Mouse (Mus musculus) limb, embryonic 11.5 days (tissue): ENCODE measurements around the gene Nrn1l. TPM values are rescaled to one million over a fixed set of nuclear protein-coding genes. Genes with fewer than 3 reads are reported as not detected.
A peak's percentile ranks its signal among the peaks of the same experiment; 100 is the strongest.

Experiments used
- ATAC-seq: fragments of 200-750 bp; cut with Nextera tagmentation; 2 replicates; pipeline ENCODE4 v1.8.0; 2017; ENCODE audit warnings: low read depth; ENCODE audit not compliant: insufficient number of reproducible peaks, low FRiP score, low TSS enrichment
- DNase-seq: peaks from one replicate; pipeline ENCODE4 v3.0.0-alpha.2; 2015; ENCODE audit warnings: low spot score
- H3K27ac ChIP-seq: fragments of 300-500 bp; sonication (generic); replicated peaks from 2 replicates; pipeline ENCODE4 v1.5.1; 2014; ENCODE audit warnings: low read depth, mild to moderate bottlenecking, low read length
- H3K27me3 ChIP-seq: fragments of 300-500 bp; sonication (generic); 2 replicates; pipeline ENCODE4 v1.6.1; 2014; ENCODE audit warnings: mild to moderate bottlenecking, low read length, mixed read lengths; ENCODE audit not compliant: control insufficient read depth, insufficient read depth
- H3K36me3 ChIP-seq: fragments of 300-500 bp; sonication (generic); 2 replicates; pipeline ENCODE4 v1.6.1; 2014; ENCODE audit warnings: mild to moderate bottlenecking, low read length, moderate library complexity, mixed read lengths; ENCODE audit not compliant: control insufficient read depth, insufficient read depth
- H3K4me1 ChIP-seq: fragments of 300-500 bp; sonication (generic); 2 replicates; pipeline ENCODE4 v1.6.1; 2014; ENCODE audit warnings: low read length, mixed read lengths; ENCODE audit not compliant: control insufficient read depth, insufficient read depth
- H3K4me2 ChIP-seq: fragments of 300-500 bp; sonication (generic); 2 replicates; pipeline ENCODE4 v1.6.1; 2014; ENCODE audit warnings: low read depth, mild to moderate bottlenecking, moderate library complexity; ENCODE audit not compliant: severe bottlenecking
- H3K4me3 ChIP-seq: fragments of 300-500 bp; sonication (generic); 2 replicates; pipeline ENCODE4 v1.5.1; 2014; ENCODE audit warnings: low read depth, low read length
- H3K9ac ChIP-seq: fragments of 300-500 bp; sonication (generic); 2 replicates; pipeline ENCODE4 v1.6.1; 2014; ENCODE audit warnings: mild to moderate bottlenecking, low read length
- H3K9me3 ChIP-seq: fragments of 300-500 bp; sonication (generic); 2 replicates; pipeline ENCODE4 v1.6.1; 2016; ENCODE audit warnings: low read length; ENCODE audit not compliant: control insufficient read depth
- WGBS: fragments of 180-500 bp; shearing (Covaris S2); extraction: QIAGEN DNeasy Blood & Tissue Kit; methylation state at CpG from one replicate; pipeline ENCODE4 v1.1.7; 2014; 5-methylcytosine and 5-hydroxymethylcytosine counted together
- polyA plus RNA-seq: library from polyadenylated mRNA; unstranded; fragments of >200 nt; fragmentation: Nextera tagmentation; extraction: Ambion mirVana; gene quantifications from 2 replicates; pipeline ENCODE4 v1.2.1, GENCODE M21; 2014

Gene Nrn1l
- polyA plus RNA-seq, 1 experiment from 2014 or later = 0.43 TPM

DNA sequence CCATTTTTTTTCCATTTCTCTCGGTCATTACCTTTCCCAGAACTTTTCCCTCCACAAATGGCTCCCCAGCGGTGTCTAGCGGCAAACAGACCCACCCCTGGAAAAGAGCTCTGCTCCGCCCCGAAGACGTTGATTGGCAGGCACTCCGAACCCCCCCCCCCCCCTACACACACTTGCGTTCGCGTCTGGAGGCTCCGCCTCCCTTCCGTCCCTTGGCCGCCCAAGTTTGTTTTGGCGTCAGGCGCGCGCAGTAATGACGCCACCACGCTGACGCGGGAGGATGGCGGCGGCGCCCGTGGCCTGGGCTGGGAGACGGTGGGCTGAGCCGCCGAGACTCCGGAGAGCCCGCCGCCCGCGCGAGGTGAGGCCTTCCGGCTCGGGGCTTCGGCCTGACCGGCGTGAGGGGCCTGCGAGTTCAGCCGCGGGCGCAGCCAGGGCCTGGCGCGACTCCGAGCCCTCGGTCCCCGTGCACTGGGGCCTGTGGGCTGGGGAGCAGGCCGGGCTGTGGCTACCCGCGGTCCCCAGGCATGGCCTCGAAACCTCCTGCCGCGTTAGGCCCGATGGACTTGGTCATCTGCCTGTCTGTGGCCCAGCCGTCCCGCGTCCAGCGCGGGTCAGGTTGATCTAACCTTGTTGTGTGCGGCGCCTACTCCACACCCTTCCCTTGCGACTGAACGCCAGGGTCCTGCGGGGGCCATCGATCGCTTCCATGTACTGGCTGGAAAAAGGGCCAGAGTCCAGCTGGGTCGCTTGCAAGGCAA lies 7.0 kb downstream of the Nrn1l start, which contains the start of gene Pskh1:
Gene Pskh1, plus strand, starts transcription at position 262 of the 761 bp plus-strand sequence.
- peak within 1 kb of the TSS; percentile 89 for H3K4me2 ChIP-seq
- H3K9ac ChIP-seq = peak within 1 kb of the TSS; percentile 98
- H3K9me3 ChIP-seq = no peaks in the 10 kb centered on the region
- H3K27me3 ChIP-seq = no peaks in the 10 kb centered on the region
- peak; percentile 94 for ATAC-seq
- peak; percentile 95 for DNase-seq
- no peaks in the 10 kb centered on the region for H3K36me3 ChIP-seq
- 0 out of 2 replicates have a peak, but pooled peaks cover 6% of the 10 kb centered on the region for H3K4me1 ChIP-seq
- WGBS = under 1% methylated on average over 68 of the region's 68 CpGs
- H3K27ac ChIP-seq = peak within 1 kb of the TSS; percentile 70; the same call in 1 of the 2 replicates
- H3K4me3 ChIP-seq = peak within 1 kb of the TSS; percentile 94

DNA sequence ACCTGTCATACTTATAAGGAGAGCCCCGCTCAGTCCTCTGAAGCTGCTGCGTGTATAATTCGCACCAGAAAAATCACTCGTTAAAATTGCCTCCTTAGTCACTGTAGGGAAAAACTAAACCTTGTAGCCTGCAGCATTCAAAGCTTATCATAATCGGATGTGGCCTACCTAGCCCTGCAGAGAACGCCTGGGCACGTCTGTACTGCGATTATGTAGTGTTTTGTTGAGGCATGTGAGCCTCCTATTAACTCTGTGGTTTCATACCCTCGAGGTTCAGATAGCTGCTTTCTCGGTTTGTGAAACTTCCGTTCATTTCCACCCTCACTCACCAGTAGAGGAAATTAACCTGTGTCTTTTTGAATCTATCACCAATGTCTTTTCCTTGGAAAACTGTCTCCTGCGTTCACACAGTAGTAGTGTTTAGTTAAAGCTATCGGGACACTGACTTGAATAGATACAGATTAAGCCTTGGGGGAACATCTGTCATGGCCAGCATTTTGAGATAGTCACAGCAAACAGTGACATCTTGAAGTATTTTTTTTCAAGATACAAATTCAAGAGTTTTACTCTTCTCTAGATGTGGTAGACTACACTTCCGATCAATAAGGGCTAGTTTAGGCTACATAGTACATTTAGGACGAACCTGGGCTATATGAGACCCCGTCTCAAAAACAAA lies 7.7 kb downstream of the Nrn1l start:
- no peak for DNase-seq
- H3K27ac ChIP-seq = peak overlapping the region; percentile 70; the same call in 1 of the 2 replicates
- WGBS = 42% methylated on average over 16 of the region's 16 CpGs
- 0 out of 2 replicates have a peak, but pooled peaks cover 6% of the 10 kb centered on the region for H3K4me1 ChIP-seq
- no peaks in the 10 kb centered on the region for H3K36me3 ChIP-seq
- ATAC-seq = no peak
- H3K27me3 ChIP-seq = no peaks in the 10 kb centered on the region
- peak overlapping the region; percentile 98 for H3K9ac ChIP-seq
- H3K4me2 ChIP-seq = peak overlapping the region; percentile 89
- peak overlapping the region; percentile 94 for H3K4me3 ChIP-seq
- no peaks in the 10 kb centered on the region for H3K9me3 ChIP-seq

DNA sequence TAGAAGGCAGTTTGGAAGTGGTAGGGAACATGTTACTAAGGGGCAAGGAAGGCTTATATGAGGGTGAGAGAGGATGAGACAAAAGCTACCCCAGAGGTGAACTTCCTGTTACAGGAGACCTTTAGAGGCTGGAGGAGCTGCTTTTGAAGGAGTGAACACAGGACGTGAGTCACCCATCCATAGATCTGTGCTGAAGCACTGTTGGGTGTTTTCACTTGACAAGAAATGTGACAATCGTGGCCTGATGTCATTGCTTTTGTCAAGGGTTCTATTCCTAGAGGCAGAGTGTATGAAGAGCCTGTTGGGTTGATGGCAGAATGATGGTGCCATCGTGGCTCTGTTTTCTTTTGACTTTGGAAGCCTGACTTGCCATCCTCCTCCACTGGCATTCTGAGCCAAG lies 26.0 kb downstream of the Nrn1l start:
- ATAC-seq = no peak
- Histone ChIP-seq H3K9ac (no peak overlapping the region), H3K9me3 (no peaks in the 10 kb centered on the region), H3K4me1 (no peaks in the 10 kb centered on the region), H3K36me3 (peaks cover 3% of the 10 kb centered on the region; the same call in 1 of the 2 replicates), H3K4me2 (no peak overlapping the region), H3K27me3 (no peaks in the 10 kb centered on the region), H3K27ac (no peak overlapping the region), H3K4me3 (no peak overlapping the region)
- DNase-seq = no peak
- 95% methylated on average over 3 of the region's 3 CpGs for WGBS

DNA sequence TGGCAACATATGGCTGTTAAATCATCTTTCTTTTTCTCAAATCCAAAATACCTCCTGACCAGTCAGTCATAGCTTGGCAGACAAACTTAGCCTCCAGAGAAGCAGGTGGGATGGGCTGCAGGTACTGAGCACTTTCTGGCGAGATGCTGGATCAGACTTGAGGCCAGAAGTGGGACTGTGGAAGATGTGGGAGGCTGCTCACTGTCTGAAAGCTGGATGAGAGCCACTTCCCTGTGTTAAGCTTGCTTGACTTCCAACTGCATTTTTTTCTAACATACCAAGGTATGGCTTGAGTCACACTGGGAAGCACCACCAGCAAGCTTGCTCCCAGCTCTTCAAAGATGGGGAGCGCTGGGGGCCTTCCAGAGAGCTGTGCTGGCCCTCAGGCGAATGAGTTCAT lies 31.8 kb downstream of the Nrn1l start:
- H3K9me3 ChIP-seq = no peaks in the 10 kb centered on the region
- H3K27ac ChIP-seq = no peak overlapping the region
- no peak for ATAC-seq
- H3K36me3 ChIP-seq = peaks cover 3% of the 10 kb centered on the region; the same call in 1 of the 2 replicates
- no peak overlapping the region for H3K4me2 ChIP-seq
- no peak for DNase-seq
- no peaks in the 10 kb centered on the region for H3K4me1 ChIP-seq
- H3K9ac ChIP-seq = no peak overlapping the region
- H3K4me3 ChIP-seq = no peak overlapping the region
- 76% methylated on average over 3 of the region's 3 CpGs for WGBS
- H3K27me3 ChIP-seq = no peaks in the 10 kb centered on the region

DNA sequence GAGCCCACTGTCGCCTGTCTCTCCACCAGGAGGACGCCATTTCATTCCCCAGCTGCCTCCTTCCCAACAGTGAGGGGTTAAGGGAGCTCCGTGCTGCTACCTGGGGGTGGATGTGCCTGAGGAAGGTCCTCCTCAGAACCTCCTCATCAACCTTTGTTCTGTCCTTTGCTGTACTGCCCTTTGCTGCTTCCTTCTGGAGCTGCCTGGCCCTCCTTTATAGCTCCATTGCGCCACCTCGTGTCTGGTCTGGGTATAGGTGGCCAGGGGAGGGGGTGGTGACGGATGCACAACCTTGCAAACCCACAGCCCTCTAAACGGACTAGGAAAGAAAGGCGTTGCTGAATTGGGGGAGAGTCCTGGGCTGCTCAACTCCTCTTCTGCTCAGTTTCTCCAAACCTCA lies 37.2 kb downstream of the Nrn1l start:
- H3K4me2 ChIP-seq = no peak overlapping the region
- H3K4me1 ChIP-seq = no peaks in the 10 kb centered on the region
- no peaks in the 10 kb centered on the region for H3K9me3 ChIP-seq
- H3K4me3 ChIP-seq = no peak overlapping the region
- no peak overlapping the region for H3K9ac ChIP-seq
- peaks cover 3% of the 10 kb centered on the region; the same call in 1 of the 2 replicates for H3K36me3 ChIP-seq
- ATAC-seq (no peak), DNase-seq (peak; percentile 91)
- WGBS = 19% methylated on average over 8 of the region's 8 CpGs
- H3K27ac ChIP-seq = no peak overlapping the region
- no peaks in the 10 kb centered on the region for H3K27me3 ChIP-seq

DNA sequence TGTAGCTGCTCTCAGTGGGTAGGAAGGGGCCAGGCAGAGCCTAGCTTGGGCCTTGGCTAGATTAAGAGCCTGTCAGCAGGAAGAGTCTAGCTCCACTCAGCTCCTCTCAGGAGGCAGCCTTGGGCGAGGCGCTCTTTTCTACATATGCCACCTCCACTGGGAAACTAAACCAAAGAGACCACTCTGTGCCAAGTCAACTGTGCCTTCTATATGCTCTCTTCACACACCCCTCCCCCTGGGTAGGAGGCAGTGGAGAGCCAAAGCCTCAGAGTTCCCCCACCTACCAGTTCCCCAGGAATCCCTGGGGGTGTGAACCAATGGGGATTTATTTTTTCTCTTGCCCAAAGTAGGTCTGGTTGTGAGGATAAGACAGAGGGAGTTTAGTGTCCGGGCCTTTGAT lies 37.9 kb downstream of the Nrn1l start:
- H3K27me3 ChIP-seq = no peaks in the 10 kb centered on the region
- ATAC-seq (no peak), DNase-seq (no peak)
- H3K4me1 ChIP-seq = no peaks in the 10 kb centered on the region
- H3K9ac ChIP-seq = no peak overlapping the region
- H3K4me3 ChIP-seq = no peak overlapping the region
- no peak overlapping the region for H3K27ac ChIP-seq
- 94% methylated on average over 3 of the region's 3 CpGs for WGBS
- no peak overlapping the region for H3K4me2 ChIP-seq
- H3K9me3 ChIP-seq = no peaks in the 10 kb centered on the region
- H3K36me3 ChIP-seq = peaks cover 3% of the 10 kb centered on the region; the same call in 1 of the 2 replicates

DNA sequence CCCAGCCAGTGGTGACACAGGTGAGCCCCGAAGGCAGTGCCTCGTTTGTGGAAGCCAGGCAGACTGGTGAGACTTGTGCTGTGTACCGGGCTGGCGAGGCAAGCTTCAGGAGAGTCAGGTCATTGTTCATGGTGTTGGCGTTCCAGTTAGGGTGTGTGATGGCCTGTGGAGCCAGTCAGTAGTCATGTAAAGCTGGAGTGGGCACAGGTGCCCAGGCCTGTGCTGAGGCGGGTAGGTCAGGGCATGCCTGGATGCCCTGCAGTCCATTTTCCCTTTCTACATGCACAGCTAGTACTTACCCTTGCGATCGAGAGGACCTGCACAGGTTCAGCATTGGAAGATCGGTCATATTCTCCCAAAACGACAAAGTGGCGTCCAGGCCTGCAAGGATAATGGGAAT lies 39.2 kb downstream of the Nrn1l start:
- Histone ChIP-seq H3K36me3 (peaks cover 3% of the 10 kb centered on the region; the same call in 1 of the 2 replicates), H3K9me3 (no peaks in the 10 kb centered on the region), H3K27ac (no peak overlapping the region), H3K4me1 (no peaks in the 10 kb centered on the region), H3K27me3 (no peaks in the 10 kb centered on the region), H3K9ac (no peak overlapping the region), H3K4me3 (no peak overlapping the region), H3K4me2 (no peak overlapping the region)
- ATAC-seq = no peak
- DNase-seq = no peak
- WGBS = 88% methylated on average over 11 of the region's 11 CpGs

DNA sequence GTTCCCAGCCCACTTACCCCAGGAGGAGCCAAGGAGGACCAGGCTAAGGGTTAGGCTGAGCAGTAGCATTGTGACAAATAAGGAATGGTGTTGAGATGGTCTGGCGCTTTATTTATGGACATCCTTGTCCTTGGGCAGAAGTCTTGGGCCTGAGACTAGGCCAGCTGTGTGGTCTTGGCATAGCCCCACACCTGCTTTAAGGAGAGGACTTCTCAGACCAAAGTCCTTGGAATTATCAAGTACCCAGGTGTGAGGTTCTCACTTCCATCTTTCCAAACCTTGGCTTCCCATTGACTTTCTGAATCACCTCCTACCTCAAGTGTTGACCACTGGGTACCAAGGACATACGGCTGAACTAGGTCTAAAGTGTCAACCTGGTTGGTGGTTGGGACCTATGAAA lies 40.4 kb downstream of the Nrn1l start, which contains the start of gene Ctrl:
Gene Ctrl, minus strand, starts transcription at position 101 of the 400 bp plus-strand sequence.
- Histone ChIP-seq H3K9me3 (no peaks in the 10 kb centered on the region), H3K4me2 (no peak within 1 kb of the TSS), H3K27me3 (no peaks in the 10 kb centered on the region), H3K4me3 (no peak within 1 kb of the TSS), H3K27ac (no peak within 1 kb of the TSS), H3K9ac (no peak within 1 kb of the TSS), H3K36me3 (peaks cover 3% of the 10 kb centered on the region; the same call in 1 of the 2 replicates), H3K4me1 (0 out of 2 replicates have a peak, but pooled peaks cover 4% of the 10 kb centered on the region)
- no peak for ATAC-seq
- no peak for DNase-seq
- 89% methylated on average over 2 of the region's 2 CpGs for WGBS
